ENCODE assay signal across 29 mouse cellular contexts in genomic region chr11:33149453-33149852, GRCm38 (mm10). TPM values are rescaled to one million over a fixed set of nuclear protein-coding genes. Genes with fewer than 3 reads are reported as not detected.
DNase-seq lines count a peak whose midpoint lies in the region; ATAC-seq lines count a peak whose summit lies in the region.
"Had no signal": no experiment of that assay in that cellular context is flagged by ENCODE, and none has a peak within 500 bp of the region (broad histone marks: within the 10 kb centered on the region; RNA-seq: fewer than 3 reads in every experiment).

No protein-coding gene starts in this region.

- peaks cover 42% of the 10 kb centered on the region for H3K4me1 ChIP-seq in midbrain, embryonic 10.5 days
- H3K4me1 ChIP-seq in midbrain, embryonic 11.5 days (ENCODE audit: control insufficient read depth, insufficient read depth, low read length) = peaks cover 18% of the 10 kb centered on the region
- H3K4me1 ChIP-seq in limb, embryonic 10.5 days = peaks cover 39% of the 10 kb centered on the region

- no peak overlapping the region for H3K9ac ChIP-seq in midbrain, embryonic 11.5 days (ENCODE audit: low read length)
- H3K9ac ChIP-seq: embryonic facial prominence, embryonic 12.5 days; forebrain, postnatal 0 days; hindbrain, embryonic 14.5 days; limb, embryonic 15.5 days; neural tube, embryonic 12.5 days had no signal

- no peak overlapping the region for H3K4me2 ChIP-seq in midbrain, embryonic 11.5 days
- H3K4me2 ChIP-seq: embryonic facial prominence, embryonic 12.5 days; hindbrain, embryonic 14.5 days; limb, embryonic 15.5 days; neural tube, embryonic 12.5 days had no signal

- DNase-seq in embryo, embryonic 10 days (ENCODE audit: low spot score) = peak; percentile 56
- DNase-seq in embryo, embryonic 10.5 days (ENCODE audit: low spot score) = no peak
- DNase-seq in midbrain, embryonic 10.5 days (ENCODE audit: low spot score) = peak; percentile 17
- DNase-seq in midbrain, embryonic 11.5 days (ENCODE audit: low spot score, missing footprints) = no peak
- DNase-seq in limb, embryonic 10.5 days (ENCODE audit: low spot score) = peak; percentile 30
- DNase-seq in frontal cortex, postnatal 10 days (ENCODE audit: low spot score in 2 of 2) = no peak
- DNase-seq in cerebellum, postnatal 36 days = no peak
- DNase-seq: adrenal gland, postnatal 36 days; cerebellum, adult 11 months; cerebellum, adult 9-11 months; forebrain, postnatal 0 days; gastrocnemius, postnatal 36 days; heart, postnatal 36 days; kidney, adult 2 months; layer of hippocampus, adult 9-11 months; lung, adult 2 months; lung, postnatal 14 days; midbrain, embryonic 14.5 days; right cerebral cortex, postnatal 25 days; spleen, adult 18-20 months; thymus, postnatal 25 days had no signal

- H3K27me3 ChIP-seq in midbrain, embryonic 10.5 days (ENCODE audit: low read depth, poor library complexity, severe bottlenecking) = peaks cover 29% of the 10 kb centered on the region
- H3K27me3 ChIP-seq in midbrain, embryonic 11.5 days (ENCODE audit: control insufficient read depth, insufficient read depth, low read length) = peaks cover 23% of the 10 kb centered on the region
- peaks cover 35% of the 10 kb centered on the region for H3K27me3 ChIP-seq in limb, embryonic 10.5 days (ENCODE audit: low read depth, poor library complexity, severe bottlenecking)

- no peak overlapping the region for H3K27ac ChIP-seq in midbrain, embryonic 10.5 days (replicated peaks)
- H3K27ac ChIP-seq in midbrain, embryonic 11.5 days (ENCODE audit: low read depth, low read length) = no peak overlapping the region
- no peak overlapping the region for H3K27ac ChIP-seq in limb, embryonic 10.5 days
- H3K27ac ChIP-seq: embryonic facial prominence, embryonic 12.5 days; hindbrain, embryonic 14.5 days; kidney, postnatal 0 days; limb, embryonic 15.5 days; neural tube, embryonic 12.5 days had no signal

- no peak for ATAC-seq in midbrain, embryonic 11.5 days (ENCODE audit: low FRiP score)
- ATAC-seq: forebrain, postnatal 0 days; inflammation-experienced regulatory T-cells, adult 6 months had no signal

- no peak overlapping the region for H3K4me3 ChIP-seq in midbrain, embryonic 10.5 days
- H3K4me3 ChIP-seq in midbrain, embryonic 11.5 days (ENCODE audit: low read depth, low read length) = no peak overlapping the region
- H3K4me3 ChIP-seq in limb, embryonic 10.5 days = no peak overlapping the region
- H3K4me3 ChIP-seq: embryonic facial prominence, embryonic 12.5 days; limb, embryonic 15.5 days; neural tube, embryonic 12.5 days had no signal

- H3K9me3 ChIP-seq in midbrain, embryonic 10.5 days (replicated peaks) = no peaks in the 10 kb centered on the region
- no peaks in the 10 kb centered on the region for H3K9me3 ChIP-seq in midbrain, embryonic 11.5 days (ENCODE audit: control insufficient read depth, low read length)
- H3K9me3 ChIP-seq in limb, embryonic 10.5 days (replicated peaks) = no peaks in the 10 kb centered on the region
- H3K9me3 ChIP-seq: embryonic facial prominence, embryonic 12.5 days; limb, embryonic 15.5 days; neural tube, embryonic 12.5 days had no signal

- peaks cover 52% of the 10 kb centered on the region for H3K36me3 ChIP-seq in midbrain, embryonic 10.5 days
- H3K36me3 ChIP-seq in midbrain, embryonic 11.5 days (ENCODE audit: control insufficient read depth, insufficient read depth, low read length) = peaks cover 10% of the 10 kb centered on the region; the same call in 1 of the 2 replicates
- peaks cover 52% of the 10 kb centered on the region for H3K36me3 ChIP-seq in limb, embryonic 10.5 days

RNA-seq across cellular contexts. Expression of gene Fgf18, which starts 2.3 kb away (rescaled TPM):
- 6.5 and 8.8 TPM in 2 replicates for polyA plus RNA-seq in midbrain, embryonic 10.5 days (2016; fragmentation: Nextera tagmentation; extraction: Ambion mirVana)
- 3.9 and 5.2 TPM in 2 replicates for polyA plus RNA-seq in midbrain, embryonic 11.5 days (2014; fragmentation: Nextera tagmentation; extraction: Ambion mirVana)
- polyA plus RNA-seq in limb, embryonic 10.5 days (2016; fragmentation: Nextera tagmentation; extraction: Ambion mirVana) = 1.7 and 5.7 TPM in 2 replicates
- polyA plus RNA-seq: inflammation-experienced regulatory T-cells, adult 6 months had no signal

RNA-seq across cellular contexts. Expression of gene Npm1, which starts 13.6 kb away (rescaled TPM):
- polyA plus RNA-seq in midbrain, embryonic 10.5 days (2016; fragmentation: Nextera tagmentation; extraction: Ambion mirVana) = 1,028 and 1,324 TPM in 2 replicates
- polyA plus RNA-seq in midbrain, embryonic 11.5 days (2014; fragmentation: Nextera tagmentation; extraction: Ambion mirVana) = 1,003 and 1,036 TPM in 2 replicates
- 1,479 and 1,796 TPM in 2 replicates for polyA plus RNA-seq in limb, embryonic 10.5 days (2016; fragmentation: Nextera tagmentation; extraction: Ambion mirVana)

RNA-seq across cellular contexts. Expression of gene Tlx3, which starts 53.9 kb away (rescaled TPM):
- polyA plus RNA-seq in midbrain, embryonic 10.5 days (2016; fragmentation: Nextera tagmentation; extraction: Ambion mirVana) = 2.0 and 3.3 TPM in 2 replicates
- 1.9 and 2.9 TPM in 2 replicates for polyA plus RNA-seq in midbrain, embryonic 11.5 days (2014; fragmentation: Nextera tagmentation; extraction: Ambion mirVana)
- polyA plus RNA-seq in limb, embryonic 10.5 days (2016; fragmentation: Nextera tagmentation; extraction: Ambion mirVana) = not detected in 2 replicates
- polyA plus RNA-seq: forebrain, embryonic 11.5 days; forebrain, postnatal 0 days; inflammation-experienced regulatory T-cells, adult 6 months; kidney, adult 2 months; kidney, postnatal 0 days; large intestine, adult 2 months; limb, embryonic 15.5 days; lung, adult 2 months had no signal

Comparison
In these comparisons a context has a peak if more than half of its experiments do, and no peak if none do; other contexts are left out.
1. DNase-seq: peak in embryo, embryonic 10 days (single experiment), midbrain, embryonic 10.5 days (single experiment) and limb, embryonic 10.5 days (single experiment); none in embryo, embryonic 10.5 days (single experiment), midbrain, embryonic 11.5 days (single experiment), frontal cortex, postnatal 10 days (0 of 2) and cerebellum, postnatal 36 days (0 of 2).